Mouse (Mus musculus) hindlimb bud, embryonic 11.5 days (tissue): Measurements from ENCODE around the gene Acox1.

Experiments used
- DNase-seq: peaks from one replicate; pipeline ENCODE4 v3.0.0-alpha.2; 2012; ENCODE audit warnings: low read depth, low spot score; ENCODE audit errors: extremely low spot score

The Acox1 gene

DNA sequence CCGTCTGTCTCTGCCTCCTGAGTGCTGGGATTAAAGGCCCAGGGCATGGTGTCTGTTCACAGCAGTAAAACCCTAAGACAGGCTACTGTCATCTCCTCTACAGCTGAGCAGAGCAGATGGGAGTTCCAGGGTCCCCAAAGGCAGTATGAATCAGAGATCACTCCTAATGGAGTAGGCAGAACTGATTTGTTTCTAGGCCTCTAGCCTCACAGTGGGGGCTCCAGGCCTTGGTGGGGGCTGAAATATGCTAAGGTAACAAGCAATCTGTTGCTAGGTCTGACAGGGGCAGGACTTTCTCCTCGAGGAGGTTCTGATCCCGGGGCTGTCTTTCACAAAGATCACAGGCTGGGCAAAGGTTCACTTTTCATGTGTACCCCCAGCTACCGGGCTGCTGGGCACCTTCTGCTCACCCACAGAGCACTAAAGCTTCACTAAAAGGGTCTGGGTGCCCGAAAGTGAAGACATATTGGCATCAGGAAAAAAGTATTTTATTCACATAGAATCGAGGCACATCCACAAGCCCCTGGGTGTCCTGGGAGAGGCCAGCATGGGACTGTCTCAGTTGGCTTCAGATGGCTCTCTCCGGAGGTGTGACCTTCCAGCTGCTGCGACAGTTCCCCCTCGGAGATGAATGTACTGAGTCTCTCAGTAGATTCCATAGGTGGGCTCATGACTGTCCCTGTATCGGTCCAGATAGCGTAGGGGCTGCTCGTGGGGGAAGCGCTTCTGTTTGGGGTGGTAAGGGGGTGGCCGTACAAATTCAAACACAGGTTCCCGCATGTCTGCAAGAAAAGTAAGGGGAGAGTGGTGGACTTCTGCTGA, 67.3 kb downstream of the Acox1 start:
- DNase-seq = no peak

DNA sequence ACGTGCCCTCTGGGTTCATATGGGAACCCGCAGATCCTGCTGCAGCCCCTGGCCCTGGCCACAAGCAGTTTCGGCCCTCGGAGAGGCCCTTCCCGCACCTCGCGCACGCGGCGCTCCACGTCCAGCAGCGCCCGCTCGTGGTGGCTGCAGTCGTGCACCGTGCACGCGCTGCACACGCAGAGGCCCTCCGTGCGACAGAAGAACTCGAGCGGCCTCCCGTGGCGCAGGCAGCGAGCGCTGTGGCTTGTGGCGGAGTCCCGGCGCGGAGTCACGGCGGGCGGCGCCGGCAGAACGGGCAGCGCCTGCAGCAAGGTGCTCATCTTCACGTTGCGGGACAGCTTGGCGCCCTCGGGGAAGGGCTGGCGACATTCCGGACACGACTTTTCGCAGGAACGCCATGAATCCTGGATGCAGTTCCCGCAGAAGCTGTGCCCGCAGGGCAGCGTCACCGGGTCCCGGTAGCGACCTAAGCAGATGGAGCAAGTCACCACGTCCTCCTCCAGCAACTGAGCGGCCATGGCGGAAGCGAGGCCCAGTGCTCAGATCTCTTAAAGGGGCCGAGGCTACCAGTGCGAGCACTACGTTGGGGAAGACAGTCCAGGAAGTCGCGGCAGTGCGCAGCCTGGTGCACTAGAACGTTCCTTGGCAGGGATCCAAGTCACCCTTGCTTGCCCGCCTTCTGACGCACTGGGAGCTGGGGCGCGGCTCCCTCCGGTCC, 68.2 kb downstream of the Acox1 start, which contains the start of gene Trim65:
TSS of gene Trim65 (minus strand) at position 641 of the 718 bp plus-strand sequence.
- no peak for DNase-seq

DNA sequence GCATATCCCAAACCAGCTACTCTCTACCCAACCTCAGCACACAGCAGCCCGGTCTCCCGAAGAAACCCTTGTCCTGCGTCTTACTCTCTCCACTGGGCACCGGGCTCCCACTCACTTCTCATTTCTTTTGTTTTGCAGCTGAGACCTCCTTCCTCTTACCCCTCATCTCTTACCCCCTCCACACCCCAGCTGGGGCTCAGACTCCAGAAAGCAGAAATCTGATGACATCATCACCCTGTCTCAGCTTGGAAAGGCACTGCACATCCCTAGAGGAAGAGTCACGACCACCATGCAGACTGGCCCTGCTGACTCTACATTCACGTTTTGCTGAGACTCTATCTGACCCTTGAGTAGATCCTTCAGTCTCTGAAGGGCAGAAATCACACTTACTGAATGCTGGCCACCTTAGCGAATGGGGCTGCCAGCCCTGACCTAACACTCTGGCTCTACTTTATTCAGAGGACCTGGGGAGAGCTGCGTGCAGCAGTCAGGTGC, 68.8 kb downstream of the Acox1 start:
- no peak for DNase-seq

DNA sequence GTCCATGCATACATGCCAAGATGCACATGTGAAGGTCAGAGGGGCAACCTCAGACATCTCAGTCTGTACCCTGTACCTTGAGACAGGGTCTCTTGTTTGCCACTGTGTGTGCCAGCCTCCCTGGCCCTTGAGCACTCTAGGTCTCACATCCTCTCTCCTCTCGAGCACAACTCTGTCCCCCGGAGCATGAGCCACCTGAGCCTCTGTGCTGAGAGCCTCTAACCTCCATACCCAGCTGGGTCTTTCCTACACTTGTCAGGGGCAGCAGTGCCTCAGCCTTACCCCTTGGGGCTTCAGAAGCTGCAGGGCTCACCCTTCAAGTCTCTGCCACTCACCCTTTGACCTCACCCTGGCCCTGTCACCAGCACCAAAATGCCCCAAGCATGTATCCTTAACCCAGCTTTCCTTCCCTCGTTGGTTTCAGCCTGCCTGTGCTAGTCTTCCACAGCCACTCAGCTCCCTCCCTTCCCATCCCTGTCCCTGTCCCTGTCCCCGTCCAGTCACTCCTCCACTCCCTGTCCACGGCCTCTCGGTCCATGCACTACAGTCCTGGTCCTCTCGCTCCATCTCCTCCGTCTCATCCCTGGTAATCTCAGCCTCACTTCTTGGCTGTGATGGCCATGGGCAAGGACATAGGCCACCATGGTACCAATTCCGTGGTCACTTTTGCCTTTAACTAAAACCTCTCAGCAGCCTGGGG, 69.6 kb downstream of the Acox1 start:
- no peak for DNase-seq

DNA sequence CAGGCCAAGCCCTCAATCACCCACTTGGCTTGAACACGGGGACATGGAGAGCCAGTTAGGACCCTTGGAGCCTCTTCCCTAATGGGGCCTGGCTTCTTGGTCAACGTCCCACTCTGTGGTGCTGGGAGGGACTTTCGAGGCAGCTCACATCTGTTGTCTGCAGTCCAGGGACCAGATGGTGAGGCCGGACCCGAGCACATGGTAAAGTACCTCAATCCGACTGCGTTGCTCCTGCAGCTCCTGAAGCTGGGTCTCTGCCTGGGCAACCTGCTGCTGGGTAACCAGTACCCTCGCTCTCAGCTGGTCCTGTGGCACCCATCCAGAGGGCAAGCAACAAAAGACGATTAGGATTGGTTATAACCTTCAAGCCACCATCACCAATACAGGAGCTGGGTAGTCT, 70.9 kb downstream of the Acox1 start:
- DNase-seq = no peak

DNA sequence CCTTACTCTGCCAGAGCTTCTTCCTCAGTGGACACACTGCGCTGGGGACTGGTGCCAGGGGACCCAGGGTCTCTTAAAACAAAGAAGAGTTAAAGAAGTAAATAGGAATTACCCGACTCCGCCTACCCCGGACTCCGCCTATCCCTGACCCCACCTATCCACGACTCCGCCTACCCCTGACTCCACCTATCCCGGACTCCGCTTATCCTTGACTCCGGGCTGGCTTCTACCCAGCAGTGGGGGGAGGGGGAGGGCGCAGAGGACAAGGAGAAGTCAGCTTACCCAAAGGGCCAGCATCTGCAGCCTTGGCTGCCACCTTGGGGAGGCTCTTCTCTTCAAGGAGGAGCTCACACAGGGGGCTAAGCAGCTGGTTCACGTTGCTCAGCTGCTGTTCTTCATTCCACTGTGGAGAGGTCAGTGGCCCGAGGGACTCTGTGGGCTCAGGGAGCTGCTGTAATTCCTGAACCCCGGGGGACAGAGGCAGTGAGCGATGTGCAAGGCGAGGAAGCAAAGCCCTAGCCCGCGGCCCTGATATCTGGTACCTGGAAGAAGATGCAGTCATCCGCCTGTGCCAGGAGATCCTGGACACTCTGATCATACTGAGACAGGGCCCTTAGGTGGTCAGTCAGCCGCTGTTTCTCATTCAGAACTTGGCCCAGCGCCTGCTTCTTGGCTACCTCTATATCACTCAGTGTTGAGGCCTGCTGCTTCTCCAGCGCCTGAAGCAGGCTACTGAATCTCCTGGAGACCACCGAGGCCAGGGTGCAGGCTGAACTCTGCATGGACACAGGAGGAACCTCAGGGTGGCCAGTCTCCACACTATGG, 71.5 kb downstream of the Acox1 start, which contains the start of gene Trim47:
TSS of gene Trim47 (minus strand) at position 55 of the 825 bp plus-strand sequence.
- DNase-seq = no peak

DNA sequence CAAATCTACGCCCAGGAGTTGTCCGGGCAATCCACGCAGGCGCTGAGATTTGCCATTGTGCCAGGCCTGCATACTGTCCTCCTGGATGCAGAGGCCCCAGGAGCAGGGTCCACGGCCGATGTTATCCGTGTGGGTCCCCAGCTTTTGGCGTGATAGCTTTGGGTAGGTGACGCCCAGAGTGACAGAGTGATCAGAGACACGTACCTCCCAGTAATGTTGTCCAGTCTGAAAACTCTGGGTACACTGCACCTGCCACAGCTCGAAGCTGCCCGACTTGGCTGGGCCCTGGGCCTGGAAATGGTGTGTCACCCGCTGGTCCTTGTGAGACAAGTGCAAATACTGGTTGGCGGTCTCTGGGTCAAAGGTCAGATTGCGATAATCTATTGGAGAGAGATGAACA, 72.6 kb downstream of the Acox1 start:
- no peak for DNase-seq
